Mouse (Mus musculus) layer of hippocampus, postnatal 14 days (tissue): ENCODE data around the gene Prok1. TPM values are rescaled to one million over a fixed set of nuclear protein-coding genes. Genes with fewer than 3 reads are reported as not detected.

Source experiments
- DNase-seq, 2 experiments: peaks; one replicate each; pipeline ENCODE4 v3.0.0; 2021 to 2022; ENCODE audit warnings: low spot score in 2 of 2, mixed read lengths in 1 of 2
- long read RNA-seq, 2 experiments: library from polyadenylated mRNA; stranded (forward); transcript quantifications; one replicate each; pipeline ENCODE4 v2.0.0; 2021
- total RNA-seq, 2 experiments: library from RNA; stranded (reverse); gene quantifications; 2 replicates each; pipeline ENCODE4 v1.2.3; 2021

The Prok1 gene
- total RNA-seq, result not detected
- long read RNA-seq, experiment 1, result 0 reads
- long read RNA-seq, experiment 2, result 0 reads

DNA sequence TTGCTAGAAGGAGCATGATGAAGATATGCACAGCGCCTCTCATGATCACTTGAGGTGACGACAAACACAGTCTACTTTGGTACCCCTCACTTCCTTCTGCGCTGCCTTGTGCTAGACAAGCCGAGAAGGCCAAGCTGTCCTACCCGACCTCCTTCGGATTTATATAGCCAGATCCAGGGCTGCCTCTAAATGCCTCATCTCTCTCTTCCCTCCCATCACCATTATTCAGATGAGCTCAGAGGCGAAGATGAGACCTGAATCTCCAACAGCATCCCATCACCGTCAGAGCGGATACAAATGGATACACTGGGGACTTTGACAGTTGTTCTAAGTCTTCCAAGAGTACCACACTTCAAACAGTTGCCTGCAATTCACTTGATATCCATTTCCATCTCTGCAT is at the start of gene Prok1:
Prok1 (minus strand) TSS at position 101 of the 400 bp plus-strand sequence.
- DNase-seq, result no peak

DNA sequence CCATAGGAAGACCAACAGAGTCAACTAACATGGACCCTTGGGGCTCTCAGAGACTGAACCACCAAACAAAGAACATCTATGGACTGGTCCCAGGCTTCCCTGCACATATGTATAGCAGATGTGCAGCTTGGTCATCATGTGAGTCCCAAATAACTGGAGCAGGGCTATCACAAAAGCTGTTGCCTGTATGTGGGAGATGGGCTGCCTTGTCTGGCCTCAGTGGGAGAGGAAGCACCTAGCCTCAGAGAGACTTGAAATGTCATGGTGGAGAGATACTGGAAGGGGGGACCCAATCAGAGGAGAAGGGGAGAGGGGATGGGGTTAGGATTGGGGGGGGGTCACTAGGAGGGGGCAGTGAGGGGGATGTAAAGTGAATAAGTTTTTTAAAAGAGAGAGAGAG is 47.8 kb upstream of the Prok1 start:
- no peak for DNase-seq

DNA sequence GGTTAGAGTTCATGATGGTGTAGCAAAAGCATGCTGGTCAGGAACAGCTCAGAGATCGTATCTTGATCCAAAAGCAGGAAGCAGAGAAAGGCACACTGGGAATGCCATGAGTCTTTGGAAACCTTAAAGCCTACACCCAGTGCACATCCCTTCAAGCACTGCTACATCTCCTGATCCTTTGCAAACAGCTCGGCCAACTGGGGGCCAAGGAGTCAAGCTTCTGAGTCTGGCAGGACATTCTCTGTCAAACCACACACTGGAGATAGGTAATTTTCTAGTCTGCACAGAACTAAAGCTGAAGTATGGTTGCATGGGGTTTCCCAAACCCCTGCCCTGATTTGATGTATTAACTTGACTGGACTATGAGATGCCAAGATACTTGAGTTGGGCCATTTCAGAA is 46.6 kb upstream of the Prok1 start:
- no peak for DNase-seq

DNA sequence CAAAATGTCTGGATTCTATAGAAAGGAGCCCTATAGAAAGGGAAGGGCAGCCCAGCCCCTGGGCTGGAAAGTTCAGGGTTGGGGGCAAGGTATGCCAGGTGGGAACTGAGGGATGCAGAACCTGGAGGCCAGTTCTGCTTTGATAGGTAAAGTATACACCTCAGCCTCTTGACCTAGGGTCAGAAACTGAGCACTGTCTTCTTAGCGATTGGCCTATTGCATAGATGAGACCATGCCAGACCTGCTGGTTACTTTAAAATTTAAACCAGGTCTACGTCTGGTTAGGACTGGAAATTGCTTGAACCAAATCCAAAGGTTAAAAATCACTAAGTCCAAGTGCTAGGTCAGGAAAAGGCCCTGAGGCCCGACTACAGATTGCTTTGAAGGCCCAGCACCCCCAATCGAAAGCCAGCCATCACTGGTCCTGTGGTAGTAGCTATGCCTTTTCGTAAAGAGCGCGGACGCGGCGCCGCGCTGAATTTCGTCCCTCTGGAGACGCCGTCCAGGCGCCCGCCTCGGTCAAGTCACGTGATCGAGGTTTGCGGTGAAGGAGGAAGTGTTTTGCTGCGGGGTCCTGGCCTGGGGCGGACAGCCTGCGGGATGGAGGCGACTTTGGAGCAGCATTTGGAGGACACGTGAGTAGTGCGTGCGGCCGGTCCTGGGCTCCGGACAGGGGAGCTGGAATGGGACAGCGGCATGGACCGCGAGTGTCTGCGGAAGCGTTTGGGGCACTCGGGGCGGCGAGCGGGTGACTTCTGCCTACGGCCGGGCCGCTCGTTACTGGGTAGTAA is 39.2 kb upstream of the Prok1 start, which contains the start of gene Lamtor5:
Lamtor5 (plus strand) TSS at position 380 of the 791 bp plus-strand sequence.
- DNase-seq, result peak; percentile 85 to 91

DNA sequence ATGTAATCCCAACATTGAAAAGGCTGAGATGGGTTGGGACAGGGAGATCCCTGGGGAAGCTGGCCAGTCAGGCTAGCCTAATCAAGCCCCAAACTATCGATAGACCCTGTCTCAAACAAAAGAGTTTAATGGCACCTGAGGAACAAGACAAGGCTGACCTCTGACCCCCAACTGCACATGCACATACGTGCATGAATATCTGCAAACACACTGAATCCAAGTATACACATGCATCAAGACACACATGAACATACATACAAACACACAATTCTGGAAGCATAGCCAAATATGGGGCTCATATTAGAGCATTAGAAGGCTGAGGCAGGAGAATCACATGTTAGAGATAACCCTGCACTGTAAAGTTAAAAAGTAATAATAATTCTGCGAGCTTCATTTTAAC is 37.1 kb upstream of the Prok1 start:
- DNase-seq, result no peak

DNA sequence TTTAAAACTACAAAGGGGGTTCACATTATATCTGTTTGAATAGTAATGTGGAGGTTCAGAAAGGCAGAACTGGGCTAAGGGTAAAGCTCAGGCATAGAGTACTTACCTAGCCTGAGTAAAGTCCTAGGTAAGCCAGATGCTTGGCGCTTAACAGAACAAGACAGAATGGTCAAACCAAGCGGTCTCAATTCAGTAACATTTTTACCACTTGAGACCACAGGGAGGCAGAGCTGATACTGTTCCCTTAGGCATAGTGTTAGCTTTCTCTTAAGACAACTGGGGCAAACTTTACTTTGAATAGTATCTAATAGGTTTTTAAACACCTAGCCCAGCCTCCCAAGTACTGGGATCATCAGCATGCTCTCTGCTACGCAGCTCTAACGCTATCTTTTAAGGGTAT is 36.5 kb upstream of the Prok1 start:
- DNase-seq, result no peak

DNA sequence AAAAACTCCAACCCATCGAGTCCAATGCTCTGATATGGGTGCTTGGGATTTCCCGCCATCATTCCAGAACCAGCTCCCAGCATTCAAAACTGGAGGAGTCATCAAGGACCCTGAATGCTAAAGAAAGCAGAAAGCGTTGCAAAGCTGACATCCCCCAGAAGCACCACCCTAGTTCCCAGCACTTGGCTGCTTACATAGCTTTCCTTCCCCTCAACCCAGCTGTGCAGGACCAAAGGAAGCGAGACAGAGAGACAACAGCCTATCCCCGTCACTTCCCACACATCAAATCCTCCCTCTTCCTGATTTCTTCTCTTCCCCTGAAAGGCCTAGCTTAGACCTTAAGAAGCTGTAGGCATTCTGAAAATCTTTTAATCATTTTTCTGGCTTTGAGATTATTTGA is 35.8 kb upstream of the Prok1 start:
- DNase-seq, result no peak

DNA sequence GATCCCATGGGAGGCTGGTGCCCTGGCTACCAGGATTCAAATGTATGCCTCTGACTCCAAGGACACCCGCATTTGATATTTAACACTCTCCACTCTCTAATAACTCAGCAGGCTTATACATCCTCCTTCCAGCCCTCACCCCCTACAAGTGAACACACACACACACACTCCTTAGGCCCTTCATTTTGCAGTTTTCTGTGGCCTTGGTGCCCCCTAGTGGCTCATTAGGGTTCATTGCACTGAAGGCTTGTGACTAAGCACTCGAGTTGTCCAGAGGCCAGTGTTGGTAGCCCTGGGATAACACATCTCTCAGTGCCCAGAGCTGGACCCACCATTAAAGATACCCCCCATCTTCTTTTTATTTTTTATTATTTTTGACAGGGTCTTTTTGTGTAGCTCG is 34.3 kb upstream of the Prok1 start:
- DNase-seq, result peak; percentile 72 to 84

DNA sequence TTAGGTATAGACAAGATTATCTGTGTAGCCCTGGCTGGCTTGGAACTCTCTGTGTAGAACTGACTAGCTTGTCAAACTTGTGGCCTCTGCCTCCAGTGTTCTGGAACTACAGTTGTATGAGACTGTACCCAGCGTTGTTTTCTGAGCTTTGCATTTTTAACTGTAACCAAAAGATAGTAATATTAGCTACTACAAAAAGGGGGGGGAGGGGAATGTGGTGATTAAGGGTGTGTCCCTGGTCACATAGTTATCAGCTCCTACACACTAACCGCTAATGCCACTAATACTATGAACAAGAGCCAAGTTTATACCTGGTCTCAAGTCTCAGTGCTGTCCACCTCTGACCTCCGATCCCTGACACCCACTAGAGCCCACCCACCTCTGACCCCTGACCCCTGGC is 32.9 kb upstream of the Prok1 start:
- DNase-seq, result no peak

DNA sequence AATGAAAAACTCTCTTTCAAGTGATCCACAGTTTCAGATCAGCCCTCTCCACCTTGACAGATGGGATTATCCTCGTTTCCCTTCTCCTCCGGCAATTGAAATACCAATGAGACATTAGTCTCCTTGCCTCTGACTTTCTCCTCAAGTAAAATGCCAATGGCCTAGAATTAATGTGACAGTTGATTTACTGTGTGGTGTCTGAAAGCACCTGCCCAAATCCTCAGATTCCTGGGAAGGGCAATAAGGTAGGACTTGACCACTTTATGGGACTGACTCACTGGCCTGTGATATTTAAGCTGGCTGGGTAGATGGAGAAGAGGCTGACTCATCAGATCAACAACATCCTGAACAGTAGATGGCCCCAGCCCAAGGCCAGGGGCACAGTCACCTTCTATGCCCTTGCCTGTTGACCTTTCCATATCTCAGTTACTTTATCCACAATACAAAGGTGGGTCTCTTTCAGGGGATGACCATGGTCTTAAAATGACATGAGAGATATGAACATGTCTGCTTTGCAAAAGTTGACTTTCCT is 27.4 kb upstream of the Prok1 start:
- DNase-seq, result no peak

DNA sequence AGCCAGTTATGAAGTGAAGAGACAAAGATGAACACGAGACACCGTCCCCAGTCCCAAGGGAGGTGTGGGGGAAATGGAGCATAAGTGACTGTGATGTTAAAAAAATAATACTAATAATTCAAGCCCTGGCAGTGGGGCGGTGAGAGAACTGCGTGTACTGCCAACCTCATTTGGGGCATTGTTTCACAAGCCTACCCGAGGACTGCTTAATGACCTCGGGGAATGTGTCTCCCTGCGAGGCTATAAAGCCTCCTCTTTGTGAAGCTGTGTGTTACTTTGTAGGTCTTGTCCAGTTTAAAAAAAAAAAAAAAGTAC is 22.3 kb upstream of the Prok1 start:
- peak in 1 of 2 experiments; percentile 55 for DNase-seq

DNA sequence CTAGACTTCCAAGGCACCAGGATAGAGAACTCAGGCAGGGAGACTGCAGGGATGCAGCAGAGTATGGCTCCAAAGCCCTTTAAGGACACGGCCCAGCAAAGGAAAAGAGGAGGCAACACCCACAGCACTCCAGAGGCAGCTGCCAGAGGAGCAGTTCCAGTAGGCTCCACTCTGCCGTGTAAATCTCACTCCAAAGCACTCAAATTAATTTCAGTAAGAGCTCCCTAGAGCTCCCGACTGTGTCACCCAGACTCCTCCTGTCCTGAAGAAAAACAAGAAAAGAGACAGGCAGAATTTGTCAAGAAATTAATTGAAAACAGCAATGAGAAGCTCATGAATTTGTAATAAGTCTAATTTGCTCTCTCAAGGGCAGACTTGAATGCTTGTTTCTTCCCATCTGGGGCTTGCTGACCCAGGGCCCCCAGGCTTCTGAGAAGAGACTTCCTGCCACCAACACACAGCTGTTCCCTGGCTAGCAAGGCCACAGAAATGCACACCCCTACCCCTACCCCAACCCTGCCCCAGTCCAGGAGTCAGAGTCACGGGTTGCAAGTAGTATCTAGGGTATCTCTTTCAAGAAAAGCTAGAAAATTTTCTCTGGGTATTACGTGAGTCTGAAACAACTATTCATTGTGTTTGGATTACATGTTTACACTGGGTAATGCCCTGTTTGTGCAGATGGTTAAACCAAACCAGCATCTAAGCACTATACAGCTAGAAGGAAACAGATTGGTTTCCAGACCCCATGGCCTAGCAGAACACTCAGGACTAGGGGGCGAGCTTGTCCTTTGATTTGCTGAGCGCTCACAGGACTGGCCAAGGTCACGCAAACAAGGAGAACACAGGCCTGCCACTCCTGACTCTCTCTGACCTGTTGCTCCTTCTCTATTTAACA is 21.7 kb upstream of the Prok1 start:
- peak; percentile 37 to 52 for DNase-seq

DNA sequence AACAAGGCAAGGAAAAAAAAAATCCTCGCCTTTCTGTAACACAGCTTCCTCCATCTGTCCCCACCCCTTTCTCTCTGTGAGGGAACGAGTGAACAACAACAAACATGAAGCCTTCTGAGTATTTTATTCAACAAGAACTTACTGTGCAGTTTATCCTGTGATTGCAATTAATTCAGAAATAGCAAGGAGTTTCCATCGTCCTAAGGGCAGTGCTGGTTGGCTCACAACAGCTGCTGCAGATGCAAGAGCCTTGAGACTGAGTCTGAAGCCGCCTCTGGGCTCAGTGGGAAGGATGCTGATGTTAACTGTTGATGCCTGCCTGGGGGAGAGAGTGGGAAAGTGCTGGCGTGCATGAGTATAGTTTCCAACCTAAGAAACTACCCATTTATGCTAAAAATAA is 18.4 kb upstream of the Prok1 start:
- peak in 1 of 2 experiments; percentile 49 for DNase-seq

DNA sequence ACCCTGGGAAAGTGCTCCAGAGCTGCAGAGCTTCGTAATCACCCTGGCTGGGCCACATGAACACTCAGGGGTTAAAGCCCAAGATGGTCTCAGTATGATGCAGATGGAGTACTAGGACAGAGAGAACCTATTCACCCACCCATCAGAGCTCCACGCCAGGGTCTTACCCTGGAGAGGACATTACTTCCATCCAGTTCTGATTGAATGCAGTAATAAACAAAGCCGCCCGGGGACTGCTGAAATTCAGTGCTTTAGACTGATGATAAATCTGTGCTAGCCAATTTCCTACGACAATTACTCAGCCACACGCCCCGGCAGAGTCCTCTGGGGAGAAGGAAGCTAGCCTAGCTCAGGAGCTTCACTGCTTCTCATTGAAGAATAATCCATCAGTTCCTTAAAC is 17.2 kb upstream of the Prok1 start:
- no peak for DNase-seq

DNA sequence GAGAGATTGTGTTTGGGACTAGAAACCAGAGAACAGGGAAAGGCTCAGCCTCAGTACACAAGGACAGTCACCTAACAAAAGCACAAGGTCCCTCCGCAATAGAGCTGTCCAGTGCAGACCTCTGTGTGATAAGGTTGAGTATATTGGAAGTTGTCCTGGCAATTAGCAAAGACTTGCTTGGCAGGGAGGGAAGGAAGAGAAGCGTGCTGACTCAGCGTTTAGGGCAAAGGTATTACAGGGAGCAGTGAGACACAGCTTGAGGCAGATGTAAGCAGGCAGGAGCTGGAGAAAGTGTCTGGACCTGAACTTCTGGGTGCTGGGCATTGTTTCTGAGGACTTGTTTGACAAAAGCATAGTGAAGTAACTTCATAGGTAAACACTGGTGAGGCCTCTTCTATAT is 16.5 kb upstream of the Prok1 start:
- DNase-seq, result no peak

DNA sequence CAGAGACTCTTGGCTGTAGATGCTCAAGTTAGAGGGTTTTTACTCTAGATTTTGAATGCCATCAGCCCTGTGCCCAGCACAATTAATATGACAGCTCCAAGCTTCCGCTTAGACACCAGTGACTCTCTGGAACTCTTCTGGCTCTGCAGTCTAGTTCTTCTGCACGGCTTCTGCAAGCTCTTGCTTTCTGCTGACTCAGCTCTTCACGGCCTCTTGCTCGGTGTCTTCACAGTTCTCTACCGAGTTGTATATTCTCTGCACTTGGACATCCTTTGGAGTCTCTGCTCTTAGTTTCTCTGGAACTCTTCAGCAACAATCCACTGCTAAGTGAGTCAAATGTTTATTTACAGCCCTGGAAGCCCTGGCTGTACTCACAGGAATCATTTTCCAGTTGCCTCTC is 14.4 kb upstream of the Prok1 start:
- no peak for DNase-seq

DNA sequence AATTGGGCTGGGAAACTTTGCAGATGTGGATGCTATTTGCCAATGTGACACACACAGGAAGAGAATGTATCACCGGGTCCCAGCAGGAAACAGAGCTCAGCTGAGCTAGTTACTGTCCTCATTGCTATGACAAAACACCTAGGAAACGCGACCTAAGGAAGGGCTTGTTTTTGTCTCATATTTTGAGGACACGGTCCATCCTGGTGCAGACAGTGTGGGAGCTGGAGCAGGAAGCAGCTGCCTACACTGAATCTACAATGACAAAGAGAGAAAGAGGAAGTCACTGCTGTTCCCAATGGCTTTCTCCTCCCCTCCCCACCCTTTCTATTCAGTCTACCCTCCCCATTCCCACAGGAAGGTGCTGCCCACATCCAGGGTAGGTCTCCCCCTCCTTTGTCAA is 12.5 kb upstream of the Prok1 start:
- DNase-seq, result no peak

DNA sequence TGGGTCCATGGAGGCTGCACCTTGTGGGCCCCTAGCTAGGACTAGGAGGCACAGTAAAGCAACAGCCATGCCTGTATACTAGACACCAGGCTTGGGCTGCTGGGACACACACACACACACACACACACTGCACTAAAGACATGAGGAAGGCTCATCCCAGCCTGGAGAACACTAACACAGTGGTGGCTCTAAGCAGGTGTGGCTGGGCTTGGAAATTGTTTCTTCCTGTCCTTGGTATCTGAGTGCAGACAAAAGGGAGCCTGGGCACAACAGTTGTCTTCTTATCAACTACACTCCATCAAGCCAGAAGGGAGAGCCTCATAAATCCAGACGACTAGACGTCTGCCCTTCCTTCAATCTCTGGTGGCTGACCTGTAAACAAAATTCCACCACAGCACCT is 10.8 kb upstream of the Prok1 start:
- no peak for DNase-seq

DNA sequence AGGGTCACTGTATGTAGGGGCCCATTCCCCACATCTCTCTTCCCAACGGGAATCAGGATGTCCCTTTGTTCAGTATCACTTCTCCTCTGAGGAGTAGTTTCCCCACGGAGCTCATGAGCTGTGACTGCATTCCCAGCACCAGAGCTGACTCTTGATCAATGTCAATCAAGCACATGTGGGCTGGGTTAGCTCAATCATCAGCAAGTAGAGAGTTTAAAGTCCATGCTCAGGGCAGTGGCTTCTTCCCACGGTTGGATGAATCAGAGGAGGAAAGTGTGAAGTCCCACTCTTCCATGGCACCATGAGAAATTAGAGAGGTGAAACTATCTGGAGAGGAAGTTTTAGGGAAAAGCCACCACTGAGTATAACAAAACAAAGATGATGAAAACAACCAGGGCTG is 9.5 kb upstream of the Prok1 start:
- DNase-seq, result no peak

DNA sequence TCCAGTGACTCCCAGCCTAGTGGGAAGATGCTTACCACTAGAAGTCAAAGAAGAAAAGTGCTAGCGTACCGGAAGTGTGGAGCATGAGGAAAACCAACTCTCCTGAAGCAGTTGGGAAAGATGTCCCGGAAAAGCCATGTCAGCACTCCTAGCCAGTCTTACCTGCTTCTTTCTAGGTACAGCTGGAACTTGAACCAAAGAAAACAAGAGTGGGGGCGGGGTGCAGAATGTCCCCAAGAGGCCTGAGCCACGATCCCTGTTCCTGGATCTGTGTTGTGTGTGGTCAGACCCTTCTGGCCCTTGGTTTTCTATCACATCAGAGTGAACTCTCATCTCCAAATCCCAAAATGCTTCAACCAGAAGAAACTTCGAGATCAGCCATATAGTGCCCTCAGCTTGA is 7.4 kb upstream of the Prok1 start:
- no peak for DNase-seq

DNA sequence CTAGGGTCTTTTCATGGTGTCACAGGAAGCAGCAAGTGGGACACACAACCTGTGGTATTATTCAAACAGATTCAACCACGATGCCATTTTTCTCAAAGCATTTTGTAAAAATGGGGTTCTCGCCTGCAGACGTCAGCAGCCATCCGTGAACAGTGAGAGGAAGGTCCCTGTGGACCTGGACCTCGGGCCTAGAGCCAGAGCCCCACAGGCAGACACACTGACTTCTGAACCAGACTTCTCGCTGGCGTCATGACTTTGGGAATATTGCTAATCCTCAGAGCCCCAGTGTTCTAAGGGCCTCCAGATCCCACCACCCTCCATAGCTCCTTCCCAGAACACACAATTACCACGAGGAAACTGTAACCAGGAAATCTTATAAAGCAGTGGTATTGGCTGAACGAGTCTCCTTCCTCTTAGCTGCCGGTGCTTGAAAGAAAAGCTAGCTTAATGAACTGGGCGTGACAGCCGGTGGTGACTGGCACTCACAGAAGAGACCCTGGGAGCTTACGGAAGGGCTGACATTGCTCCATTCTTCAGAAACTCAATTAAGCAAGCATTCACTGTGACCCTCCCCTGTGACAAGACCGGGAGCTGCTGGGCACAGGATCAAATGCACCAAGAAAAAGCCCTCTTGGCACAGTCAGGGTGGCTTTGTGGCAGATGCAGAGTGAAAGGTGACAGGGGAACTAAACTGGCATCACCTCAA is 2.0 kb upstream of the Prok1 start:
- no peak for DNase-seq
